Mouse (Mus musculus) embryonic fibroblast, embryonic 13.5 days (primary cell): ENCODE measurements around the gene Entpd8.

Source experiments
- CTCF ChIP-seq: IDR thresholded peaks from 2 replicates; pipeline ENCODE4 v1.5.1; 2011; ENCODE audit warnings: mild to moderate bottlenecking, control low read depth, low read length, moderate library complexity, borderline replicate concordance; ENCODE audit not compliant: insufficient read depth
- POLR2A ChIP-seq: IDR thresholded peaks from 2 replicates; pipeline ENCODE4 v1.6.1; 2011; ENCODE audit warnings: low read depth, mild to moderate bottlenecking, control low read depth, low read length, moderate library complexity

DNA sequence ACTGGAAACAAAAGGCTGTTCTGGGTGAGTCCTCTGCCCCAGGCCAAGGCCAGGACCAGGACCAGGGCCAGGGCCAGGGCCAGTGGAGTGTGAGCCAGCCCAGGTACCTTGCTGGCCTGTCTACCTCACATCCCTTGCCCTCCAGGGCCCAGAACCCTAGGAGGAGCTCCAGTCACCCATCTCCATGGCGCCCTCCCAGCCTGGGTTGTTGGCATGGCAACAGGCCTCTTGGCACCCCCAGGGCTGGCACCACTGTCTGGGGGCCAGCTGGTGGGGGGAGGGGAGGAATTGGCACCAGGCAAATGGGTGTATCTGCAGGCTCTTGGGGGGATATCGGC lies 25.1 kb upstream of the Entpd8 start:
- TF ChIP-seq POLR2A: no peak
- TF ChIP-seq CTCF: no peak
